Mouse (Mus musculus) liver, embryonic 15.5 days (tissue): ENCODE results near the gene Pbx2. TPM values are rescaled to one million over a fixed set of nuclear protein-coding genes. Genes with fewer than 3 reads are reported as not detected.

ENCODE experiments used
- ATAC-seq: fragments of 200-750 bp; cut with Nextera tagmentation; 2 replicates; pipeline ENCODE4 v1.8.0; 2017; ENCODE audit warnings: moderate number of reproducible peaks, mild to moderate bottlenecking, moderate library complexity; ENCODE audit not compliant: insufficient read depth
- H3K27ac ChIP-seq: fragments of 300-500 bp; sonication (generic); replicated peaks from 2 replicates; pipeline ENCODE4 v1.5.1; 2015; ENCODE audit warnings: mild to moderate bottlenecking, inconsistent platforms
- H3K27me3 ChIP-seq: fragments of 300-500 bp; sonication (generic); 2 replicates; pipeline ENCODE4 v1.6.1; 2015; ENCODE audit warnings: mild to moderate bottlenecking, inconsistent platforms
- H3K36me3 ChIP-seq: fragments of 300-500 bp; sonication (generic); replicated peaks from 2 replicates; pipeline ENCODE4 v1.6.1; 2015; ENCODE audit warnings: moderate library complexity, mild to moderate bottlenecking, inconsistent platforms
- H3K4me1 ChIP-seq: fragments of 300-500 bp; sonication (generic); replicated peaks from 2 replicates; pipeline ENCODE4 v1.6.1; 2015; ENCODE audit warnings: inconsistent platforms
- H3K4me2 ChIP-seq: fragments of 300-500 bp; sonication (generic); 2 replicates; pipeline ENCODE4 v1.6.1; 2015; ENCODE audit warnings: moderate library complexity, mild to moderate bottlenecking, inconsistent platforms
- H3K4me3 ChIP-seq: fragments of 300-500 bp; sonication (generic); replicated peaks from 2 replicates; pipeline ENCODE4 v1.5.1; 2015; ENCODE audit warnings: mild to moderate bottlenecking, inconsistent platforms
- H3K9ac ChIP-seq: fragments of 300-500 bp; sonication (generic); 2 replicates; pipeline ENCODE4 v1.6.1; 2015; ENCODE audit warnings: moderate library complexity, mild to moderate bottlenecking, inconsistent platforms
- H3K9me3 ChIP-seq: fragments of 300-500 bp; sonication (generic); replicated peaks from 2 replicates; pipeline ENCODE4 v1.6.1; 2016; ENCODE audit warnings: inconsistent platforms
- WGBS: fragments of 180-500 bp; shearing (Covaris S2); methylation state at CpG from one replicate; pipeline ENCODE4 v1.1.7; 2015; ENCODE audit warnings: mixed read lengths; ENCODE audit not compliant: insufficient replicate concordance; 5-methylcytosine and 5-hydroxymethylcytosine counted together
- polyA plus RNA-seq: library from polyadenylated mRNA; unstranded; fragments of >200 nt; fragmentation: Nextera tagmentation; extraction: Ambion mirVana; gene quantifications from 2 replicates; pipeline ENCODE4 v1.2.1, GENCODE M21; 2015

Gene Pbx2
- polyA plus RNA-seq, 1 experiment from 2014 or later: 2.4 TPM

DNA sequence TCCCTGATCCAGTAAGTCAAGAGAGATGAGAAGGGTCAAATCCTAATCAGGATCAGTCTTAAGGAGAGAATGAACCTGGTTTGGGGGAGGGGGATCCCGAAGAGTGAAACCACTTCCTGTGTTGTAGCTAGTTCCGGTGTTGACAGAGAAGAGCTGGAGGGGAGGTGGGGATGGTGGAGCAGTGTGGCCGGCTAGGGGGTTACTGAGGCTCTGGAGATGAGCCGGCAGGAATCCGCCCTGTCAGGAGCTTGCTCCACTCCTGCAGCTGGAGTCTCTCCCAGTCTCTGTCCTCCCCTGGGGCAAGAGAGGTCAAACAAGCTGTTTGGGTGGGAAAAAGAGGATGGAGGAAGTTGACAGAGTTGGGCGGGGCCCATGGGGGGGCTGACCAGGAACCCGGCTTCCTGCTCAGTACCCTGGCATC lies 1.4 kb upstream of the Pbx2 start, which contains the start of gene Gpsm3:
TSS of gene Gpsm3 (plus strand) at position 126 of the 421 bp plus-strand sequence.
- H3K9ac ChIP-seq: peak within 1 kb of the TSS; percentile 91; the same call in 1 of the 2 replicates
- no peak for ATAC-seq
- H3K4me1 ChIP-seq: peaks cover 76% of the 10 kb centered on the region
- 8% methylated on average over 7 of the region's 7 CpGs for whole genome bisulfite sequencing
- no peaks in the 10 kb centered on the region for H3K9me3 ChIP-seq
- peaks cover 12% of the 10 kb centered on the region; the same call in 1 of the 2 replicates for H3K27me3 ChIP-seq
- H3K4me3 ChIP-seq: peak within 1 kb of the TSS; percentile 84
- H3K27ac ChIP-seq: peak within 1 kb of the TSS; percentile 87
- H3K4me2 ChIP-seq: peak within 1 kb of the TSS; percentile 100
- peaks cover 8% of the 10 kb centered on the region for H3K36me3 ChIP-seq

DNA sequence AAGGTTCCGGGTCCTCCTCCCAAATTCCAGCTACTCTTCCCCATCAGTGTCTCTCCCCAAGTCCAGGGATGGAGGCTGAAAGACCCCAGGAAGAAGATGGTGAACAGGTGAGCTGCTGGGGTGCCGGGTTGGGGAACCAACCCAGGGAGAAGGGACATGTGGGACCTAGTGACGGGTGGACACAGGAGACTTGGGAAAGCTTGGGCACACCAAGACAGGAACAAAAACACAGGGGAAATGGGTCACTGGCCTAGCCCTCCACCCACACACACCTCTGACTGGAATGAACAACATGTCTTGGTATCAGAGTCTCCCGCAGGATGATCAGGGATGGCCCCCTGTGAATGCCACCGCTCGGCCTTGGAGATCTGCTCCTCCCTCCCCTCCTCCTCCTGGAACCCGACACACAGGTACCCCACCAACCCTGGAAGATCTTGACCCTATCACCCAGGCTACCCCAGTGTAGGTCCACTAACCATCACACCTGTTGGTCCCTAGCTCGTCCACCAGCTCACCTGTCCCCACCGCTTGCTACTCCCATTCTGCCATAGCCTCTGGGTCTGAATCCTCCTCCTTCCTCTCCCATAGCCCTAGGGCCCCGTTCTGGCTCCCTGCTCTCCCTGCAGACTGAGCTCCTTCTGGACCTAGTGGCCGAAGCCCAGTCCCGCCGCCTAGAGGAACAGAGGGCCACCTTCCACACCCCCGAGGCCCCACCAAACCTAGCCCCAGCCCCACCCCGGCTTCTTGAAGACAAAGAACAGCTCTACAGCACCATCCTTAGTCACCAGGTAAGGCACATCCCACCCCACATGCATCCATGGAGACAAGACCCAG lies 695 bp upstream of the Pbx2 start:
- H3K4me1 ChIP-seq: peaks cover 81% of the 10 kb centered on the region
- H3K9ac ChIP-seq: peak overlapping the region; percentile 91; the same call in 1 of the 2 replicates
- H3K9me3 ChIP-seq: no peaks in the 10 kb centered on the region
- peaks cover 12% of the 10 kb centered on the region; the same call in 1 of the 2 replicates for H3K27me3 ChIP-seq
- no peak for ATAC-seq
- H3K36me3 ChIP-seq: peaks cover 15% of the 10 kb centered on the region
- H3K27ac ChIP-seq: peak overlapping the region; percentile 87
- H3K4me2 ChIP-seq: peak overlapping the region; percentile 100
- 43% methylated on average over 15 of the region's 15 CpGs for whole genome bisulfite sequencing
- peak overlapping the region; percentile 84 for H3K4me3 ChIP-seq

DNA sequence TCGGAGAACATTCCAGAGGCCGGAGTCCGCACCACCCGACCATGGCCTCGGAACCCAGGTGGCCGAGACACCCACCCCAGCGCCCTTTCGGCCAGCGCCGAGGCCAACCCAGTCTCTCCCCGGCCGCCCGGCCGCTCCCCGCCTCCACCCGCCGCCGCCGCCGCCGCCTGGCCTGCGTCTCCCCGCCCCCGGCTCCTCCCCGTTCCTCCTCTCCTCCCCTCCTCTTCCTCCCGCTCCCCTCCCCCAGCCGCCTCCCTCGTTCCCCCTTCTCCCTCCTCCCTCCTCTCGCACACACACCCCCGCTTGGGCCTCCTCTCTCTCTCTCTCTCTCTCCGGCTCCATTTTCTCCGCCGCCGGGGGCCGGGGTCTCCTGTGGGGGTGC lies 919 bp downstream of the Pbx2 start:
- Histone ChIP-seq H3K4me2 (peak overlapping the region; percentile 100), H3K4me3 (peak overlapping the region; percentile 84), H3K9me3 (no peaks in the 10 kb centered on the region), H3K36me3 (peaks cover 23% of the 10 kb centered on the region), H3K4me1 (peaks cover 81% of the 10 kb centered on the region), H3K27ac (peak overlapping the region; percentile 87), H3K9ac (peak overlapping the region; percentile 91), H3K27me3 (no peaks in the 10 kb centered on the region)
- 1% methylated on average over 35 of the region's 35 CpGs for WGBS
- ATAC-seq: peak; percentile 56

DNA sequence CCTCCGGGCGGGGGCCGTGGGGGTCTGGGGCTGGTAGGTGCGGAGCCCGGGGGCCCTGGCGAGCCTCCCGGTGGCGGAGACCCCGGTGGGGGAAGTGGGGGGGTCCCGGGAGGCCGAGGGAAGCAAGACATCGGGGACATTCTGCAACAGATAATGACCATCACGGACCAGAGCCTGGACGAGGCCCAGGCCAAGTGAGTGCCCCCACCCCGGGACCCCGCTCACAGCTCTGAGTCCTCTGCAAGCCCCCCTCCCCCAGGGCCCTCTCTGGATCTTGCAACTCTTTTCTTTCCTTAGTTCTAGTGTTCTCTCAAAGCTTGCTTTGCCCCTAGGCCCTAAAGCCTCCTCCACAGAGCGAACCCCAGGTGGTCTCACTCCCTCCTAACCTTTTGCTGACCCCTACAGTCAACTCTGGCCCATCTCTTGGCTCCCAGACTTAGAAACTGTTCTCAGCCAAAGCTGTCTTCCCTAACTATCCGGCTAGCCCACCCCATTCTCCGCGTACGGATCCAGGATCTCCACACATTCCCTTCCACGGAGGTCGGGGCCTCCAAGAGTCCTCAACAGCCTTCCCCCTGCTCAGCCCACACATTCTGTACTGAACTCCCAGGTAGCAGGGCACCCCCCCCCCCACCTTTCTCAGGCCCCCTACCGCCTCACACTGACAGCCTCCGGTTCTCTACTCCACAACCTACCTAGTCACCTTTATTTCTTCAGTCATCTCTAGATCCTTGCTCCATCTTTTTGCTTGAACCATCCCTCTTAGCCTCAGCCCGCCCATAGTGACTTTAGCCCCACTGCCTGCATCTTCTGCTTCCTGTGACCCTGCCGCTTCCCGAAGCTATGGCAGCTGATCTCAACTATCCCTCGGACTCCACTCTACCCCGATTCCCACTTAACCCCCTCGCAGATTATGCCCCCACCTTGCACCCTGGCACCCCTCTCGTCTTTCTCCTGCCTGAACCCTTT lies 1.8 kb downstream of the Pbx2 start:
- Histone ChIP-seq H3K36me3 (peaks cover 23% of the 10 kb centered on the region), H3K9ac (peak overlapping the region; percentile 91), H3K4me2 (peak overlapping the region; percentile 100), H3K27me3 (no peaks in the 10 kb centered on the region), H3K9me3 (no peaks in the 10 kb centered on the region), H3K27ac (peak overlapping the region; percentile 87), H3K4me3 (peak overlapping the region; percentile 84), H3K4me1 (peaks cover 83% of the 10 kb centered on the region)
- no peak for ATAC-seq
- 3% methylated on average over 32 of the region's 32 CpGs for WGBS

DNA sequence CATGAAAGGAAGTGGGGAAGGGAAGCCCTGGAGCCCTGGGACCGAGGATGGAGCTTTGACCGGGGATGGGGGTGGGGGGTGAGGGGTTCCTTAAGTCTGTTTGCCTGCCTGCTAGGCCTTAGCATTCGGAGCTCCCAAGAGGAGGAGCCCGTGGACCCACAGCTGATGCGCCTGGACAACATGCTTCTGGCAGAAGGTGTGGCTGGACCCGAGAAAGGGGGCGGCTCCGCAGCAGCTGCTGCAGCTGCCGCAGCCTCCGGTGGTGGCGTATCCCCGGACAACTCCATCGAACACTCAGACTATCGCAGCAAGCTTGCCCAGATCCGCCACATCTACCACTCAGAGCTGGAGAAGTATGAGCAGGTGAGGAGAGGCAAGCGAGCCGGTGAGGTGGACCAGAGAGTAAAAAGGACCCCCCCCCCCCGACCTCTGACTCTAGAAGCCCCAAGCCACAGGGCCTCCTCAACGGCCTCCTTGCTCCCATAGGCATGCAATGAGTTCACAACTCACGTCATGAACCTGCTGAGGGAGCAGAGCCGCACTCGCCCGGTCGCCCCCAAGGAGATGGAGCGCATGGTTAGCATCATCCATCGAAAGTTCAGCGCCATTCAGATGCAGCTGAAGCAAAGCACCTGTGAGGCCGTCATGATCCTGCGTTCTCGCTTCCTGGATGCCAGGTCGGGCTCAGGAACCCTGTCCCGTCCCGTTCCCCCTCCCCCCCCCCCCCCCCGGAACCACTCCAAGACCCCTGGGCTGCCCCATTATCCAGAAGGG lies 2.9 kb downstream of the Pbx2 start:
- ATAC-seq: no peak
- Histone ChIP-seq H3K27ac (peak overlapping the region; percentile 87), H3K27me3 (no peaks in the 10 kb centered on the region), H3K4me1 (peaks cover 82% of the 10 kb centered on the region), H3K4me2 (peak overlapping the region; percentile 100), H3K4me3 (peak overlapping the region; percentile 84), H3K9ac (peak overlapping the region; percentile 91; the same call in 1 of the 2 replicates), H3K36me3 (peaks cover 23% of the 10 kb centered on the region), H3K9me3 (no peaks in the 10 kb centered on the region)
- WGBS: 70% methylated on average over 34 of the region's 34 CpGs

DNA sequence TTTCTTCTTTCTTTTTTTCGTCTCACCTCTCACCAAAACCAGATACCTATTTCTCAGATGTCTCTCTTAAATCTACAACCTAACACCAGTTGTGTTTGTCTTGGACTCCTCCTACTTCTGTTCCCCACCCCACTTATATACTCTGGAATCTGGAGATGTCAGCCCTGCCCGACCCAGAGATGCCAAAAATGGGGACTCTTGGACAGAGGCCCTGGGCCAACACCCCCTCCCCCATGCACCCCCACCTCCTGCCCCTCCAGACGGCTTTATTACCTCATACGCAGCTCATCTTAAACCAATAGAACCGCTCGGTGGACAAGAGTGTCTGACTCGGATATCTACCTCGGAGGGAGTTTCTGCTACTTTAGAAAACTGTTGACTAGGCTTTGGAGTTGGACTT lies 5.0 kb downstream of the Pbx2 start:
- no peak overlapping the region for H3K4me2 ChIP-seq
- WGBS: 67% methylated on average over 8 of the region's 8 CpGs
- no peaks in the 10 kb centered on the region for H3K9me3 ChIP-seq
- no peak overlapping the region for H3K27ac ChIP-seq
- no peak overlapping the region for H3K9ac ChIP-seq
- H3K4me3 ChIP-seq: no peak overlapping the region
- ATAC-seq: no peak
- peaks cover 73% of the 10 kb centered on the region for H3K4me1 ChIP-seq
- peaks cover 35% of the 10 kb centered on the region for H3K36me3 ChIP-seq
- H3K27me3 ChIP-seq: no peaks in the 10 kb centered on the region

DNA sequence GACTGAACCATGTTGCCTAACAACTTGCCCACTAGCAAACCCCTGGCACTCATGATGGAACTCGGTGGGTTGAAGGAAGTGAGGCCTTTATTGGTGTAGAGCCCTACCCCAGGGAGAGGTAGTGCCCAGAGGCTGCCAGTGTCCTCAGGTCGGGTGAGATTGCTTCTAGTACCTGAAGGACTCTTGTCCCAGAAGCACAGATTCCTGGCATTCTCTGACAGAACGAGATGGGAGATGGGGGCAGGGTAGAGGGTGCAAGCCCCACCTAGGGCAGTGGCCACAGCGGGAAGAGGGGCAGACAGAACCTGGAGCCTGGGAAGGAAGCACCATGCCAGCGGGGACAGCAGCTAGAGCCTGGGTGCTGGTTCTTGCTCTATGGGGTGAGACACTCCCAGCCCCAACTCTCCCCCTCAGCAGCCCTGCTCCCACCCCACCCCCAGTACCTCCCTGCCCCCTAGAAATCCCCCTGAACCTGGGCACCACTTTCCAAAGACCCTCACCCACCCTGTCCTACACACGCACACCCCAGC lies 6.6 kb downstream of the Pbx2 start, which contains the start of gene Ager:
TSS of gene Ager (plus strand) at position 297 of the 530 bp plus-strand sequence.
- Histone ChIP-seq H3K9ac (no peak within 1 kb of the TSS), H3K27me3 (no peaks in the 10 kb centered on the region), H3K9me3 (no peaks in the 10 kb centered on the region), H3K4me3 (no peak within 1 kb of the TSS), H3K4me2 (no peak within 1 kb of the TSS), H3K4me1 (peaks cover 70% of the 10 kb centered on the region), H3K36me3 (peaks cover 44% of the 10 kb centered on the region), H3K27ac (no peak within 1 kb of the TSS)
- no peak for ATAC-seq
- WGBS: 21% methylated on average over 6 of the region's 6 CpGs

DNA sequence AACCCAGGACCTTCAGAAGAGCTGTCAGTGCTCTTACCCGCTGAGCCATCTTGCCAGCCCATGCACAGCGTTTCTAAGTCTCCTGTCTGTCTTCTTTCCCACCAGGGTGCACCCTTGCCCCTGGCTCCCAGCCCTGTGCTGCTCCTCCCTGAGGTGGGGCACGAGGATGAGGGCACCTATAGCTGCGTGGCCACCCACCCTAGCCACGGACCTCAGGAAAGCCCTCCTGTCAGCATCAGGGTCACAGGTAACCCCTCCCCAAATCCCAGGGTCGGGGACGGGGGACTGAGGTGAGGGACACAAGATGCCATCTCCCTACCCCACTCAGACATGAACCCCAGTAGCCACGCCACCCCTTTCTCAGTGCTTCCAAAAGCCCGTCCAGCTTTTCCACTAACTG lies 8.8 kb downstream of the Pbx2 start:
- Histone ChIP-seq H3K4me1 (peaks cover 60% of the 10 kb centered on the region), H3K4me3 (no peak overlapping the region), H3K4me2 (no peak overlapping the region), H3K9ac (no peak overlapping the region), H3K27me3 (no peaks in the 10 kb centered on the region), H3K9me3 (no peaks in the 10 kb centered on the region), H3K27ac (no peak overlapping the region), H3K36me3 (peaks cover 34% of the 10 kb centered on the region)
- ATAC-seq: no peak
- WGBS: 71% methylated on average over 9 of the region's 9 CpGs

DNA sequence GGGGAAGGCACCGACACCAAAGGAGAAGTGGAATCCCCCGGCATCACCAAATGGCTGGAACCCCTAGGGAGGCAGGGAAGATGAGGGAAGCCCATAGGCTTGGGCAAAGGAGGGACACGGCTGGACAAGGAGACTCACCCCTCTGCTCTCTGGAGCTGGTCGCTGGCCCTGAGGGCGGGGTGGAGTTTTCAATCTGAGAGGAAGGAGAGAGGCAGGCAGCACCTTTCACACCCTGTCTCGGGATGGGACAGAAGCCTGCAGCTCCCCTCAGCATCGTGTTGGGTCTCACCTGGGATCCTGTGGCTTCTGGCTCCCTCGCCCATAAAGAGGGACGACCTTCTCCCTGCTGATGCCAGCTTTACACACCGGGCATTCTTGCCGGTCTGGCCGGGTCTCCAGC lies 10.7 kb downstream of the Pbx2 start:
- H3K27ac ChIP-seq: no peak overlapping the region
- ATAC-seq: no peak
- 0 out of 2 replicates have a peak overlapping the region, but pooled peaks have one; percentile 85 for H3K9ac ChIP-seq
- peaks cover 20% of the 10 kb centered on the region for H3K36me3 ChIP-seq
- peak overlapping the region; percentile 89; the same call in 1 of the 2 replicates for H3K4me3 ChIP-seq
- 85% methylated on average over 12 of the region's 12 CpGs for WGBS
- peaks cover 70% of the 10 kb centered on the region for H3K4me1 ChIP-seq
- no peaks in the 10 kb centered on the region for H3K9me3 ChIP-seq
- peak overlapping the region; percentile 97 for H3K4me2 ChIP-seq
- no peaks in the 10 kb centered on the region for H3K27me3 ChIP-seq
